Mouse (Mus musculus): ENCODE data around the gene Chst5. TPM values are rescaled to one million over a fixed set of nuclear protein-coding genes. Genes with fewer than 3 reads are reported as not detected.
"Not testable (repeated sequence)": the region's sequence is repeated elsewhere in the genome, so short reads cannot be mapped to it uniquely, and the experiment has no call there.

Chst5 gene
- polyA plus RNA-seq, 1 experiment from 2014 or later: 2.6 TPM

DNA sequence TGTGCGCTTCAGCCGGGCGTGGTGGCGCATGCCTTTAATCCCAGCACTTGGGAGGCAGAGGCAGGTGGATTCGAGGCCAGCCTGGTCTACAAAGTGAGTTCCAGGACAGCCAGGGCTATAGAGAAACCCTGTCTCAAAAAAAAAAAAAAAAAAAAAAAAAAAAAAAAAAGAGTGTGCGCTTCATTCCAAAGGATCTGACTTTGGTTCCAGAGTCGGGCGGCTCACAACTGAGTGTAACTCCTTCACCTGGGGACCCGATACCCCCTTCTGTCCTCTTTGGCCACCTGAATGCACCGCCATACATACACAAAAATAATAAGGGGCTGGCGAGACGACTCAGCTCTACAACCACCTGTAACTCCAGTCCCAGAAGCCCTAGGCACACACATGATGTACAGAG is 57.0 kb downstream of the Chst5 start:
- not testable (repeated sequence) for H3K27me3 ChIP-seq (replicated peaks; ENCODE audit: control insufficient read depth, insufficient read depth, low read length); DNase-seq (ENCODE audit: low spot score); H3K9me3 ChIP-seq (replicated peaks; ENCODE audit: control insufficient read depth, low read length); H3K36me3 ChIP-seq (ENCODE audit: control insufficient read depth, insufficient read depth, low read length); H3K4me1 ChIP-seq (ENCODE audit: control insufficient read depth, insufficient read depth, low read length); ATAC-seq; H3K27ac ChIP-seq (ENCODE audit: low read depth, low read length)
- WGBS: 65% methylated on average over 12 of the region's 12 CpGs
- peak overlapping the region; percentile 84 for H3K9ac ChIP-seq (ENCODE audit: low read length)
- peak overlapping the region; percentile 83 for H3K4me2 ChIP-seq (ENCODE audit: low read length)
- H3K4me3 ChIP-seq (ENCODE audit: low read depth, low read length): peak overlapping the region; percentile 94

DNA sequence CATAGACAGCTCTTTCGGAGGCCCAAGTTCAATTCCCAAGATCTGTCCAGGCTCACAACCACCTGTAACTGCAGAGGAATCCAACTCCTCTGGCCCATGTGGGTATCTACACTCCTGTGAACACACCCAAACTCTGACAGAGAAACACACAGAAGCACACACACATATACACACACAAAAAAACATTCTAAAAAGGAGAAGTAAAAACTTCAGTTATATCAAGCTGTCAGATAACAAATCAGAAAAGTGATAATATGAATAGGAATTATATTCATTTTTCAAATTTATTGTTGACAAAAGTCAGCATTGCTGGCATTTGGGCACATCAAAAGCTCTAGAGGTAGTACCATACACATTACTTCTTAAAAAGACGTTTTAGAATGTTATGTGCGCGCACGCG is 63.5 kb downstream of the Chst5 start:
- Histone ChIP-seq H3K27ac (ENCODE audit: low read depth, low read length) (no peak overlapping the region), H3K4me1 (ENCODE audit: control insufficient read depth, insufficient read depth, low read length) (no peaks in the 10 kb centered on the region), H3K4me2 (ENCODE audit: low read length) (no peak overlapping the region), H3K9ac (ENCODE audit: low read length) (no peak overlapping the region), H3K36me3 (ENCODE audit: control insufficient read depth, insufficient read depth, low read length) (peaks cover 29% of the 10 kb centered on the region), H3K27me3 (replicated peaks; ENCODE audit: control insufficient read depth, insufficient read depth, low read length) (no peaks in the 10 kb centered on the region), H3K9me3 (replicated peaks; ENCODE audit: control insufficient read depth, low read length) (no peaks in the 10 kb centered on the region), H3K4me3 (ENCODE audit: low read depth, low read length) (no peak overlapping the region)
- ATAC-seq (no peak), DNase-seq (ENCODE audit: low spot score) (no peak)
- WGBS: 95% methylated on average over 6 of the region's 6 CpGs

Other genes starting within 250 kb of the Chst5 start
- not detected in 2 replicates for gene Ctrb1, start 219.4 kb downstream of the Chst5 start, polyA plus RNA-seq (2014; fragmentation: Nextera tagmentation; extraction: Ambion mirVana)
- gene Bcar1, start 166.6 kb downstream of the Chst5 start, polyA plus RNA-seq (2014; fragmentation: Nextera tagmentation; extraction: Ambion mirVana): 41.2 and 44.2 TPM in 2 replicates
- 173 and 178 TPM in 2 replicates for gene Cfdp1, start 56.2 kb downstream of the Chst5 start, polyA plus RNA-seq (2014; fragmentation: Nextera tagmentation; extraction: Ambion mirVana)
- gene Tmem170, start 33.7 kb downstream of the Chst5 start, polyA plus RNA-seq (2014; fragmentation: Nextera tagmentation; extraction: Ambion mirVana): 2.0 and 2.7 TPM in 2 replicates
- gene Tmem231, start 23.4 kb upstream of the Chst5 start, polyA plus RNA-seq (2014; fragmentation: Nextera tagmentation; extraction: Ambion mirVana): 11.8 and 14.3 TPM in 2 replicates
- 518 and 525 TPM in 2 replicates for gene Gabarapl2, start 30.3 kb upstream of the Chst5 start, polyA plus RNA-seq (2014; fragmentation: Nextera tagmentation; extraction: Ambion mirVana)
- 5.6 and 5.8 TPM in 2 replicates for gene Adat1, start 81.9 kb upstream of the Chst5 start, polyA plus RNA-seq (2014; fragmentation: Nextera tagmentation; extraction: Ambion mirVana)
- 189 and 194 TPM in 2 replicates for gene Kars, start 100.9 kb upstream of the Chst5 start, polyA plus RNA-seq (2014; fragmentation: Nextera tagmentation; extraction: Ambion mirVana)
- 22.6 and 33.3 TPM in 2 replicates for gene Terf2ip, start 101.0 kb upstream of the Chst5 start, polyA plus RNA-seq (2014; fragmentation: Nextera tagmentation; extraction: Ambion mirVana)
- 0.23 and 0.64 TPM in 2 replicates for gene Gm6793, start 104.6 kb upstream of the Chst5 start, polyA plus RNA-seq (2014; fragmentation: Nextera tagmentation; extraction: Ambion mirVana)